Mouse (Mus musculus): ENCODE measurements around the gene Luzp2. TPM values are rescaled to one million over a fixed set of nuclear protein-coding genes. Genes with fewer than 3 reads are reported as not detected.

The Luzp2 gene
- polyA plus RNA-seq, 1 experiment from 2014 or later, result 0.64 TPM

DNA sequence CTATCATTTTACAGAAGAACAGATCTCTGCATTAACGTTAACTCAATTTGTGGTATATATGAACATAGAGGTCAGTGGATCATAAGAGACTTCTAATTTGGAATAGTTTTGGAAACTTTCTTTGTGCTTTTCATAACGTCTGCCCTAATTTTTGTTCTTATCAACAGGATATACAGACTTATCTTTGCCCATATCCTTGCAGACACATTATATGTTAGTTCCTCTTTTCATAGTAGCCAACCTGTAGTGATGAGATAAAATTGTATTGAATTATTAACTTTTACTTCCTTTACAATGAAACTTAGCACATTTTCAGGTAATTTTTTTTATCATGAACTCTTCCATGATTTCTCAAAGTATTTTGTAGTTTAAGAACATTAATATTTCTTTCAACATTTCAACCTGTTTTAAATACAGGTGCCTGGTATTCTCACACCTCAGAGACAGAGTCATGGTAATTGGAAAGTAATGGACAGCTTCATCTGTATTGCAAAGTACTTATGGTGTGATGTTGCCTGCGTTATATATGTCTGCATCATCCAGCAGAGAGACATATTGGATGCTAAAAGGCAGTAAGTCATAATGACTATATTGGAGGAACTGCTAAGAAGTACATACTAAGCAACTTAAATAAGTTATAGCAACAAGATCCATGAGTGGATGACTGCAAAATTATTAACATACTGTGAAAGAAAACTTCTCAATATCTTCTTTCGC is 43.8 kb downstream of the Luzp2 start:
- WGBS, result 73% methylated on average over 4 of the region's 4 CpGs
- no peak for ATAC-seq (ENCODE audit: insufficient number of reproducible peaks, low FRiP score)
- H3K4me2 ChIP-seq, result no peak overlapping the region
- no peaks in the 10 kb centered on the region for H3K36me3 ChIP-seq
- no peaks in the 10 kb centered on the region for H3K27me3 ChIP-seq (replicated peaks)
- H3K4me1 ChIP-seq (replicated peaks), result no peaks in the 10 kb centered on the region
- H3K4me3 ChIP-seq, result no peak overlapping the region
- no peak overlapping the region for H3K9ac ChIP-seq
- H3K9me3 ChIP-seq (replicated peaks), result no peaks in the 10 kb centered on the region
- no peak overlapping the region for H3K27ac ChIP-seq (ENCODE audit: poor library complexity, severe bottlenecking)

DNA sequence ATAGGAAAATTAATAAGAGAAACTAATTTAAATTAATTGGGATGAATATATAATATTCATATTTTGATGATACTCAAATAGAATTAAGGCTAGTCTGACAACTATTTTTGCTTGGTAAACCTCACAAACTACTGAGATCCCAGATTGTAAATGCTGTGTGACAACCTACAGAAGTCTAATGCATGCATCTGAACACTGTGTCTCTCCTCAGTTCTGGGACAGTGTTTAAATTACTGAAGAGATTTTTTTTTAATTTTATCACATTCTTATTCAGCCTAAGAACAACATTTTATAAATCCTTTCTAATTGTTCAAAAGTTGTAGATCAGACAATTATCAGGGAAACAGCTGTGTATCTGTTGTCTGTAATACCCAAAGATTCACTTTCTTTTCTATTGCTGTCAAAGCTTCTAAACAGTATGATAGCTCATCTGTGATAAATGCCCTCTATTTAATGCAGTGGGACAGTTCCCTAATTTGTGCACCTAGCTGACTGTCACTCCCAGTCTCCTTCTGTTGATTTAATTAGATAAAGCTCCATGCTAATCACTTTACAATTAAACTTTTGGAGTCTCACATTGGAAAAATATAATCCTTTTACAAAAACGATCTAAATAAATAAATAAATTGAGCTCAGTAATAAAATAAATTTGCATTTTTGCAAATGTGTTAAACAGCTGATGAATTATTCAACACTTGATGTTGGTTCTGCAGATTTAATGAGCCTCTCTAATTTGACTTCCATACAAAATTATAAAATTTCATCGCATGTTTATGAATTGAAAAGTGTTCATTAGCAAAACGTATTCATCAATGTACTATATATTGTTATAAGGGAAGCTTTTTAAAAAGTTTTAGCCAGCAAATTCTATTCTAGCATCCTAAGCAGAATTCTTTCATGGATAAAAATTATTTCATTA is 58.7 kb downstream of the Luzp2 start:
- 76% methylated on average over 3 of the region's 3 CpGs for WGBS
- H3K27me3 ChIP-seq (replicated peaks), result no peaks in the 10 kb centered on the region
- H3K27ac ChIP-seq (ENCODE audit: poor library complexity, severe bottlenecking), result no peak overlapping the region
- H3K9ac ChIP-seq, result no peak overlapping the region
- H3K4me1 ChIP-seq (replicated peaks), result no peaks in the 10 kb centered on the region
- H3K9me3 ChIP-seq (replicated peaks), result no peaks in the 10 kb centered on the region
- no peaks in the 10 kb centered on the region for H3K36me3 ChIP-seq
- no peak for ATAC-seq (ENCODE audit: insufficient number of reproducible peaks, low FRiP score)
- no peak overlapping the region for H3K4me2 ChIP-seq
- H3K4me3 ChIP-seq, result no peak overlapping the region

DNA sequence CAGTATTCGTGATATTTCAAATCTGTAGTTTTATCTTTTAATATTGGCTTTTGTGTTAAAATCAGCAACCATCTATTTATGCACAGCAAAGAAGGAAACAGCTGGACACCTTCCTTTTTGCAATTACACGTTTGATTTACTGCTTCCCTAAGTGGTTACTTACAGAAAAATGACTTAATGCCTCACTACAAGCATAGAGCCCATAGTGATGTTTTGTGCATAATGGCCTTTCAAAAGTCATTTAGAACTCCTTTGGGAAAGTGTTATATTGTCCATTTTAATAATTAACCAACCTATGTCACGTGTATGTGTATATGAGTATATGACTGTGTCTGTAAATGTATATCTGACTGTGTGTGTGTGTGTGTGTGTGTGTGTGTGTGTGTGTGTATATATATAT is 63.3 kb downstream of the Luzp2 start:
- no peaks in the 10 kb centered on the region for H3K9me3 ChIP-seq (replicated peaks)
- no peaks in the 10 kb centered on the region for H3K27me3 ChIP-seq (replicated peaks)
- H3K4me3 ChIP-seq, result no peak overlapping the region
- H3K4me1 ChIP-seq (replicated peaks), result no peaks in the 10 kb centered on the region
- no peak for ATAC-seq (ENCODE audit: insufficient number of reproducible peaks, low FRiP score)
- H3K36me3 ChIP-seq, result no peaks in the 10 kb centered on the region
- no peak overlapping the region for H3K27ac ChIP-seq (ENCODE audit: poor library complexity, severe bottlenecking)
- no peak overlapping the region for H3K4me2 ChIP-seq
- WGBS, result 61% methylated on average over 3 of the region's 3 CpGs
- H3K9ac ChIP-seq, result no peak overlapping the region

DNA sequence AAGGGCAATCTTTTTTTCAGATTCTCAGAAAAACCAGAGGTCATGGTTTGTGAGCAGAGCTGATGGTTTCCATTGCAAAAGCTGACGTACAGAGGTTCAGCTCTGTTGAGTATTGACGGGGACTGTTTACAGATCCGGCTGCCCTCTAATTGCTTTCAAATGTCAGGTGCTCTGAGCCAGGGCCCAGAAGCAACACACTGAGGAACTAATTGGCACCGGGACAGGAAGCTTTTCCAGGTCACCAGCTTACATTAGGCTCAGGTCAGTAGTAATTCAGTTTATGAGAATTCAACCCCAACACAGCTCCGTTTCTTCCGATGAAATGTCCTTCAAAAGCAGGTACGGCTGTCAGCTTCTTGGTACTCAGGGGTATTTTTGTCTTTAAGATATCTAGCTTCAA is 74.7 kb downstream of the Luzp2 start:
- no peaks in the 10 kb centered on the region for H3K4me1 ChIP-seq (replicated peaks)
- no peak overlapping the region for H3K4me2 ChIP-seq
- H3K27me3 ChIP-seq (replicated peaks), result no peaks in the 10 kb centered on the region
- no peak for ATAC-seq (ENCODE audit: insufficient number of reproducible peaks, low FRiP score)
- H3K36me3 ChIP-seq, result no peaks in the 10 kb centered on the region
- no peaks in the 10 kb centered on the region for H3K9me3 ChIP-seq (replicated peaks)
- H3K9ac ChIP-seq, result no peak overlapping the region
- no peak overlapping the region for H3K4me3 ChIP-seq
- H3K27ac ChIP-seq (ENCODE audit: poor library complexity, severe bottlenecking), result no peak overlapping the region
- WGBS, result 81% methylated on average over 7 of the region's 7 CpGs

DNA sequence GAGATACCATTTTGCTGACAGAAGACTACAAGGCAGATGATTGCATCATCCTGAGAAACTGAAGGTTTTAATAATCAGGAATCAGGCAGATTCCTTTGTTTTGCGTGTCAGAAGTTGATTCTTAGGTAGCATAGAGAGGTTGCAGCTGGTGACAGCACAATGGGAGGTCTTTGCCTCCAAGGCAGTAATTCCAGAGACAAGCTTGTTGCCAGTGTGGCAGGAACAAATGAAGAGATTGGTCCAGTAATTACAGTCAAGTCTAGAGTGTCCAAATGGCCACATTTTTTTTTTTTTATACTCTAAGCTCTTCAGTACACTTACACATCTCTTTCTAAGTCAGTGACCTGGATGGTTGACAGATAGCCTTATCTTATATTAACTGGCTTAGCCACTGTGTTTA is 78.7 kb downstream of the Luzp2 start:
- no peak overlapping the region for H3K9ac ChIP-seq
- ATAC-seq (ENCODE audit: insufficient number of reproducible peaks, low FRiP score), result no peak

DNA sequence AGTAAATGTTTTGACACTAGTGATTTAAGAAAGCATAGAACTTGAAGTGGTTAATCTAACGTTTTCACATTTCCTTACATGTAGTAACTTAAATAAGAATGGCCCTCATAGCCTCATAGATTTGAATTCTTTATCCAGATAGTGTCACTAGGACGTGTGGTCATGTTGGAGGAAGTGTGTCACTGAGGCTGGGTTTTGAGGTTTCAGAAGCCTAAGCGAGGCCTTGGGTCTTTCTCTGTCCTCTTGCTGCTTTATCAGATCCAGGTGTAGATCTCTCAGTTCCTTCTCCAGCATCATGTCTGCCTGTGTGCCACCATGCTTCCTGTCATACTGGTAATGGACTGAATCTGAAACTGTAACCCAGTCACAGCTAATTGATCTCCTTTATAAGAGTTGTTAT is 86.7 kb downstream of the Luzp2 start:
- Histone ChIP-seq H3K27ac (ENCODE audit: poor library complexity, severe bottlenecking) (no peak overlapping the region), H3K4me3 (no peak overlapping the region), H3K4me2 (no peak overlapping the region), H3K4me1 (replicated peaks) (no peaks in the 10 kb centered on the region), H3K36me3 (no peaks in the 10 kb centered on the region), H3K9me3 (replicated peaks) (no peaks in the 10 kb centered on the region), H3K27me3 (replicated peaks) (no peaks in the 10 kb centered on the region), H3K9ac (no peak overlapping the region)
- ATAC-seq (ENCODE audit: insufficient number of reproducible peaks, low FRiP score), result no peak
- WGBS, result 60% methylated on average over 3 of the region's 3 CpGs

More for the DNA sequence above, 78.7 kb downstream of the Luzp2 start:
- H3K27me3 ChIP-seq (replicated peaks), result no peaks in the 10 kb centered on the region
- no peaks in the 10 kb centered on the region for H3K4me1 ChIP-seq (replicated peaks)
- WGBS, result 45% methylated on average over 1 of the region's 1 CpGs
- H3K4me3 ChIP-seq, result no peak overlapping the region
- no peak overlapping the region for H3K4me2 ChIP-seq
- H3K9me3 ChIP-seq (replicated peaks), result no peaks in the 10 kb centered on the region
- H3K36me3 ChIP-seq, result no peaks in the 10 kb centered on the region
- H3K27ac ChIP-seq (ENCODE audit: poor library complexity, severe bottlenecking), result no peak overlapping the region

DNA sequence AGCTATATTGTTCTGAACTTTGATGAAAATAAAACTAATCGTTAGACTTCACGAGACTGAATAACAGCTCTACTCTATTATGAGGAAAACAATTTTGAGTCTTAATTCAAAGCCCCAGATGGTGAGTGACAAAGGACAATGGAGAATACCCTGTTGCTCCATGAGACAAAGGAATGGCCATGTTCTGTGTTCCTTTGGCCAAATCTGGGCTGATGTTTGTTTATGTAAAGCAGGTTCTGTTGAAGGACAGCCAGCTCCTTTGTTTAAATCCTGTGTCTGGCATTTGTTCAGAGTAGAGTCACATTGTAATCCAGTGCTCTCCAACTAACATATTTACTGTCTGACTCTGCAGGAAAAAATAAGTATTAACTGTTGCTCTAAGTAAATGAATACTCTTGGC is 121.5 kb downstream of the Luzp2 start:
- no peaks in the 10 kb centered on the region for H3K9me3 ChIP-seq (replicated peaks)

DNA sequence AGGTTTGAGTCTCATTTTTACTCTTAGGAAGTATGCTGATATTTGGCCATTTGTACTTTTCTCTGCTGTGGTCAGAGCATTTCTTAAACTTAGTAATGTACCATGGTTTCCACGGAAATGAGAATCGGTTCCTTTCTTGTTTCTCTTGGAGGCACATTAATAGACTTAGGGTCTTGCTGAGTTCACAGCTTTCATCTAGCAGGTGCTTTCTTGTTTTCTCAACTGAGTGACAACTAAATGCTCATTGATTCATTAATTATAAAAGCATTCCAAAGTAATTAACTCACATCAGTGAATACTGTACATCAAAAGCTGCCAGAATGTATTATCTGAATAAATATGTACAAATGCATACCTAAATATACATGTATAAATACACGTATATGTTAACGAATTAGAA is 127.4 kb downstream of the Luzp2 start:
- no peaks in the 10 kb centered on the region for H3K9me3 ChIP-seq (replicated peaks)
- no peak overlapping the region for H3K4me3 ChIP-seq
- H3K27me3 ChIP-seq (replicated peaks), result no peaks in the 10 kb centered on the region
- no peak overlapping the region for H3K27ac ChIP-seq (ENCODE audit: poor library complexity, severe bottlenecking)
- H3K9ac ChIP-seq, result no peak overlapping the region
- no peaks in the 10 kb centered on the region for H3K36me3 ChIP-seq
- 70% methylated on average over 4 of the region's 4 CpGs for WGBS
- no peak for ATAC-seq (ENCODE audit: insufficient number of reproducible peaks, low FRiP score)
- no peak overlapping the region for H3K4me2 ChIP-seq
- H3K4me1 ChIP-seq (replicated peaks), result no peaks in the 10 kb centered on the region

More for the DNA sequence above, 121.5 kb downstream of the Luzp2 start:
- no peak overlapping the region for H3K4me3 ChIP-seq
- no peaks in the 10 kb centered on the region for H3K36me3 ChIP-seq
- no peaks in the 10 kb centered on the region for H3K27me3 ChIP-seq (replicated peaks)
- WGBS, result 84% methylated on average over 2 of the region's 2 CpGs
- no peaks in the 10 kb centered on the region for H3K4me1 ChIP-seq (replicated peaks)
- ATAC-seq (ENCODE audit: insufficient number of reproducible peaks, low FRiP score), result no peak
- H3K4me2 ChIP-seq, result no peak overlapping the region
- H3K9ac ChIP-seq, result no peak overlapping the region
- H3K27ac ChIP-seq (ENCODE audit: poor library complexity, severe bottlenecking), result no peak overlapping the region

DNA sequence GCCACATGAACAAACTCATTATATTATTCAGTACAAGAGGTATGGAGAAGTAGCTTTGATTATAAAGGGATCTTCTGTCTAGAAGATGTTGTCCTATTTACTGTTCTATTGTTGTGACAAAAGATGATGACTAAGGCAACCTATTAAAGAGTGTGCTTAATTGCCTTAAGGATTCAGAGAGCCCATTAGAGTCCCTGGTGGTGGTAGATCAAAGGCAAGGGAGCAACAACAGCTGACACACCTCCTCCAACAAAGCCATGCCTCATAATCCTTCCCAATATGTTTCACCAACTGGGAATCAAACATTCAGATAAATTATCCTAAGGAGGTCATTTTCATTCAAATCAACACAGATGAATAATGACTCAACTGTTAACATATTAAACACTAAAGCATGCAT is 142.1 kb downstream of the Luzp2 start:
- Histone ChIP-seq H3K36me3 (no peaks in the 10 kb centered on the region), H3K4me3 (no peak overlapping the region), H3K4me2 (no peak overlapping the region), H3K9me3 (replicated peaks) (no peaks in the 10 kb centered on the region; the same call in 1 of the 2 replicates), H3K4me1 (replicated peaks) (0 out of 2 replicates have a peak, but pooled peaks cover 4% of the 10 kb centered on the region), H3K27me3 (replicated peaks) (no peaks in the 10 kb centered on the region), H3K9ac (no peak overlapping the region), H3K27ac (ENCODE audit: poor library complexity, severe bottlenecking) (no peak overlapping the region)
- no peak for ATAC-seq (ENCODE audit: insufficient number of reproducible peaks, low FRiP score)

DNA sequence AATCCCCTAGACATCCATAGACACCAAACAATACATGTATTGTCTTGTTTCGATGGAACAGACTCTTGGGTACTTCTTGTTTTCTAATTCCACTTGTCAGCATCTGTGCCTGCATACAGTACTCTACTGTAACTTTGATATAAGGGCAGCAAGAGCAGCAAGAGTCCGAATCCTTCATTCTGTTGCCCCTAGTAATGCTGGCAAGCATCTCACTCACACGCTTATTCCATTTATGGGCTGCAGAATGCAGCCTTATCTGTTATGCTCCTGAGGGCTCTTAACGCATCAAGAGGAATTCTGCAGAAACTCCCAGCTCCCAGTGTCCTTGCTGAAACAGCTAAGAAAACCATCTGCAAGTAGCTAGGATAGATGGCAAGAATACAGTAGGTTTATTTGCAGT is 145.3 kb downstream of the Luzp2 start:
- ATAC-seq (ENCODE audit: insufficient number of reproducible peaks, low FRiP score), result no peak

DNA sequence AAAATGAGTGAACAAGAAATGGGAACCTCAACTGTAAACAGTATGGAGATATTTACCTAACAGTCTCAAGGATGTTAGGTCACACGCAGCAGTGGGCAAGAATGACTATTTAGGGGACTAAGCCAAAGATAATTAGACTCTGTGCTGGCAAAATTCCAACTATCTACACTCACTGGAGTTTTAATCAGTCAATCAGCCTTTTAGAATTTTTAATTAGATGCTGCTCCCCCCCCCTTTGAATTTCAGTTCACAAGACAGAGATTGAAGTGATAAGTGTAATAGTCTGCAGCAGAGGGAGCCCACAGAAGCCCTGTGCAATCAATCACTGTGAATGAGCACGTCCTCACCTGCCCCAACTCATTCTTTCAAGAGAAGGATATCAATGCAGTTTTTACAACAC is 165.1 kb downstream of the Luzp2 start:
- Histone ChIP-seq H3K27ac (ENCODE audit: poor library complexity, severe bottlenecking) (no peak overlapping the region), H3K4me1 (replicated peaks) (no peaks in the 10 kb centered on the region), H3K9ac (no peak overlapping the region), H3K4me3 (no peak overlapping the region), H3K36me3 (no peaks in the 10 kb centered on the region), H3K9me3 (replicated peaks) (no peaks in the 10 kb centered on the region), H3K4me2 (no peak overlapping the region), H3K27me3 (replicated peaks) (no peaks in the 10 kb centered on the region)
- 79% methylated on average over 2 of the region's 2 CpGs for WGBS
- ATAC-seq (ENCODE audit: insufficient number of reproducible peaks, low FRiP score), result no peak

More for the DNA sequence above, 145.3 kb downstream of the Luzp2 start:
- WGBS, result 31% methylated on average over 4 of the region's 4 CpGs
- Histone ChIP-seq H3K9ac (no peak overlapping the region), H3K4me1 (replicated peaks) (0 out of 2 replicates have a peak, but pooled peaks cover 4% of the 10 kb centered on the region), H3K4me2 (no peak overlapping the region), H3K9me3 (replicated peaks) (no peaks in the 10 kb centered on the region), H3K27me3 (replicated peaks) (no peaks in the 10 kb centered on the region), H3K4me3 (no peak overlapping the region), H3K36me3 (no peaks in the 10 kb centered on the region), H3K27ac (ENCODE audit: poor library complexity, severe bottlenecking) (no peak overlapping the region)
